Mouse (Mus musculus) neural tube, embryonic 12.5 days (tissue): ENCODE measurements around the gene Tmem81. TPM values are rescaled to one million over a fixed set of nuclear protein-coding genes. Genes with fewer than 3 reads are reported as not detected.

Experiments
- ATAC-seq: fragments of 200-750 bp; cut with Nextera tagmentation; 2 replicates; pipeline ENCODE4 v1.8.0; 2017; ENCODE audit warnings: low read depth, mild to moderate bottlenecking, moderate TSS enrichment, moderate library complexity; ENCODE audit not compliant: low FRiP score
- H3K27ac ChIP-seq: fragments of 300-500 bp; sonication (generic); 2 replicates; pipeline ENCODE4 v1.5.1; 2016
- H3K27me3 ChIP-seq: fragments of 300-500 bp; sonication (generic); replicated peaks from 2 replicates; pipeline ENCODE4 v1.6.1; 2016; ENCODE audit warnings: mild to moderate bottlenecking
- H3K36me3 ChIP-seq: fragments of 300-500 bp; sonication (generic); 2 replicates; pipeline ENCODE4 v1.6.1; 2016; ENCODE audit warnings: mild to moderate bottlenecking
- H3K4me1 ChIP-seq: fragments of 300-500 bp; sonication (generic); 2 replicates; pipeline ENCODE4 v1.6.1; 2016
- H3K4me2 ChIP-seq: fragments of 300-500 bp; sonication (generic); replicated peaks from 2 replicates; pipeline ENCODE4 v1.6.1; 2016; ENCODE audit warnings: mild to moderate bottlenecking
- H3K4me3 ChIP-seq: fragments of 300-500 bp; sonication (generic); 2 replicates; pipeline ENCODE4 v1.5.1; 2016
- H3K9ac ChIP-seq: fragments of 300-500 bp; sonication (generic); 2 replicates; pipeline ENCODE4 v1.6.1; 2016; ENCODE audit warnings: mild to moderate bottlenecking
- H3K9me3 ChIP-seq: fragments of 300-500 bp; sonication (generic); 2 replicates; pipeline ENCODE4 v1.6.1; 2016; ENCODE audit warnings: mild to moderate bottlenecking
- WGBS: fragments of 180-500 bp; shearing (Covaris S2); methylation state at CpG from one replicate; pipeline ENCODE4 v1.1.7; 2016; 5-methylcytosine and 5-hydroxymethylcytosine counted together
- polyA plus RNA-seq: library from polyadenylated mRNA; unstranded; fragments of >200 nt; fragmentation: Nextera tagmentation; extraction: Ambion mirVana; gene quantifications from 2 replicates; pipeline ENCODE4 v1.2.1, GENCODE M21; 2016

The Tmem81 gene
- polyA plus RNA-seq, 1 experiment from 2014 or later: 1.2 TPM

GRCm38 (mm10) chr1:132541171-132541823, 35.3 kb downstream of the Tmem81 start:
- no peak overlapping the region for H3K27ac ChIP-seq
- WGBS: 4% methylated on average over 14 of the region's 14 CpGs

GRCm38 (mm10) chr1:132541824-132542599, 36.0 kb downstream of the Tmem81 start:
- ATAC-seq: peak; percentile 4; the same call in 1 of the 2 replicates
- no peaks in the 10 kb centered on the region for H3K9me3 ChIP-seq
- peak overlapping the region; percentile 46; the same call in 1 of the 2 replicates for H3K27ac ChIP-seq
- peaks cover 38% of the 10 kb centered on the region for H3K4me1 ChIP-seq
- 14% methylated on average over 5 of the region's 5 CpGs for WGBS
- H3K36me3 ChIP-seq: no peaks in the 10 kb centered on the region
- H3K4me2 ChIP-seq: peak overlapping the region; percentile 68
- H3K9ac ChIP-seq: peak overlapping the region; percentile 71
- peak overlapping the region; percentile 44 for H3K4me3 ChIP-seq
- peaks cover 37% of the 10 kb centered on the region for H3K27me3 ChIP-seq

More at GRCm38 (mm10) chr1:132541171-132541823, 35.3 kb downstream of the Tmem81 start:
- Histone ChIP-seq H3K27me3 (peaks cover 37% of the 10 kb centered on the region), H3K4me2 (peak overlapping the region; percentile 68), H3K9me3 (no peaks in the 10 kb centered on the region), H3K4me1 (peaks cover 38% of the 10 kb centered on the region), H3K36me3 (no peaks in the 10 kb centered on the region), H3K4me3 (peak overlapping the region; percentile 44), H3K9ac (peak overlapping the region; percentile 71)
- peak; percentile 8; the same call in 1 of the 2 replicates for ATAC-seq

- no peaks in the 10 kb centered on the region for H3K9me3 ChIP-seq
- peaks cover 36% of the 10 kb centered on the region for H3K4me1 ChIP-seq
- H3K36me3 ChIP-seq: no peaks in the 10 kb centered on the region
- H3K4me3 ChIP-seq: peak within 1 kb of the TSS; percentile 44
- H3K27ac ChIP-seq: peak within 1 kb of the TSS; percentile 46; the same call in 1 of the 2 replicates
- peak within 1 kb of the TSS; percentile 71 for H3K9ac ChIP-seq
- H3K4me2 ChIP-seq: peak within 1 kb of the TSS; percentile 68
- ATAC-seq: peak; percentile 78
- 2% methylated on average over 30 of the region's 30 CpGs for WGBS
- peaks cover 37% of the 10 kb centered on the region for H3K27me3 ChIP-seq
These were observed 36.8 kb downstream of the Tmem81 start, which contains the start of gene Cntn2 for GRCm38 (mm10) chr1:132542762-132543306. TSS of gene Cntn2 (minus strand) at chr1:132543256.

GRCm38 (mm10) chr1:132543789-132544188, 37.8 kb downstream of the Tmem81 start:
- 71% methylated on average over 8 of the region's 8 CpGs for WGBS
- no peak overlapping the region for H3K4me2 ChIP-seq
- H3K27ac ChIP-seq: no peak overlapping the region
- peaks cover 37% of the 10 kb centered on the region for H3K27me3 ChIP-seq
- peaks cover 32% of the 10 kb centered on the region for H3K4me1 ChIP-seq
- no peaks in the 10 kb centered on the region for H3K9me3 ChIP-seq
- H3K4me3 ChIP-seq: no peak overlapping the region
- no peak for ATAC-seq
- H3K9ac ChIP-seq: no peak overlapping the region
- no peaks in the 10 kb centered on the region for H3K36me3 ChIP-seq

GRCm38 (mm10) chr1:132557901-132558631, 52.0 kb downstream of the Tmem81 start:
- Histone ChIP-seq H3K36me3 (no peaks in the 10 kb centered on the region), H3K4me1 (peaks cover 50% of the 10 kb centered on the region), H3K9ac (no peak overlapping the region; the same call in 1 of the 2 replicates), H3K27ac (peak overlapping the region; percentile 51; the same call in 1 of the 2 replicates), H3K27me3 (no peaks in the 10 kb centered on the region), H3K4me3 (no peak overlapping the region), H3K4me2 (0 out of 2 replicates have a peak overlapping the region, but pooled peaks have one; percentile 14), H3K9me3 (no peaks in the 10 kb centered on the region)
- ATAC-seq: peak; percentile 69
- 23% methylated on average over 9 of the region's 9 CpGs for WGBS

Other genes with a start within 250 kb of the Tmem81 start
- 3.3 and 4.0 TPM in 2 replicates for gene Klhdc8a, start 207.6 kb upstream of the Tmem81 start, polyA plus RNA-seq
- gene Nuak2, start 190.1 kb upstream of the Tmem81 start, polyA plus RNA-seq: 21.8 and 22.8 TPM in 2 replicates
- gene Tmcc2, start 114.9 kb upstream of the Tmem81 start, polyA plus RNA-seq: 38.0 and 42.4 TPM in 2 replicates
- 12.3 and 12.6 TPM in 2 replicates for gene Dstyk, start 88.7 kb upstream of the Tmem81 start, polyA plus RNA-seq
- gene Rbbp5, start 28.9 kb upstream of the Tmem81 start, polyA plus RNA-seq: 53.8 and 54.0 TPM in 2 replicates
- 82.3 and 104 TPM in 2 replicates for gene Cntn2, start 37.0 kb downstream of the Tmem81 start, polyA plus RNA-seq
- 37.3 and 42.3 TPM in 2 replicates for gene Nfasc, start 235.6 kb downstream of the Tmem81 start, polyA plus RNA-seq